Mouse (Mus musculus): ENCODE results near the gene Cnot3.
"Not testable (repeated sequence)": the region's sequence is repeated elsewhere in the genome, so short reads cannot be mapped to it uniquely, and the experiment has no call there.

Cnot3 gene

GRCm38 (mm10) chr7:3644672-3645487 is at the start of gene Cnot3:
TSS of gene Cnot3 (plus strand) at chr7:3645268.
- ChIA-PET CTCF (interaction anchor here in 3 of 4 experiments (0.7 to 3.3 kb wide), 18 partner anchors 11 to 1148 kb away, joined by 3 to 25 read pairs (median 4); partner anchors contain the start of genes Ndufa3 (in 2 of the 3), Leng1 (in 1 of the 3), Mboat7 (in 1 of the 3) and Oscar (in 1 of the 3)), POLR2A (interaction anchor here (0.6 to 30.5 kb wide), 157 partner anchors 7 to 1455 kb away, joined by 3 to 772 read pairs (median 5); partner anchors contain the start of genes Leng1 (in 4 of the 4), Mboat7 (in 4 of the 4), Ndufa3 (in 4 of the 4) and Prpf31 (in 4 of the 4))

- CTCF ChIA-PET, result not testable (repeated sequence)
- POLR2A ChIA-PET, result interaction anchor here in 2 of 4 experiments (0.6 to 1.2 kb wide), 4 partner anchors 10 to 279 kb away, joined by 3 read pairs; no protein-coding TSS in a partner anchor
Observed at GRCm38 (mm10) chr7:3597755-3598154, 47.3 kb upstream of the Cnot3 start.

GRCm38 (mm10) chr7:3601119-3601518 is 43.9 kb upstream of the Cnot3 start:
- ChIA-PET CTCF (no interaction called here), POLR2A (interaction anchor here in 1 of 4 experiments (0.8 to 1.6 kb wide), 2 partner anchors 16 to 44 kb away, joined by 4 to 5 read pairs; partner anchors contain the start of genes Cnot3 and Ndufa3)

GRCm38 (mm10) chr7:3606798-3607197 is 38.3 kb upstream of the Cnot3 start:
- POLR2A ChIA-PET, result interaction anchor here in 3 of 4 experiments (0.9 to 3.1 kb wide), 14 partner anchors 8 to 103 kb away, joined by 3 to 23 read pairs (median 4); partner anchors contain the start of genes Ndufa3 (in 3 of the 3), Cnot3 (in 1 of the 3), Leng1 (in 1 of the 3) and Prpf31 (in 1 of the 3)

GRCm38 (mm10) chr7:3607391-3607790 is 37.7 kb upstream of the Cnot3 start:
- CTCF ChIA-PET, result interaction anchor here in 3 of 4 experiments (0.5 to 3.3 kb wide), 8 partner anchors 9 to 864 kb away, joined by 3 to 17 read pairs (median 4); partner anchors contain the start of genes Ndufa3 (in 2 of the 3), Mboat7 (in 1 of the 3), Oscar (in 1 of the 3) and Tsen34 (in 1 of the 3)
- POLR2A ChIA-PET, result interaction anchor here in 3 of 4 experiments (0.6 to 3.1 kb wide), 13 partner anchors 9 to 401 kb away, joined by 3 to 23 read pairs (median 3); partner anchors contain the start of genes Ndufa3 (in 3 of the 3), Cnot3 (in 1 of the 3) and Leng1 (in 1 of the 3)

More at GRCm38 (mm10) chr7:3606798-3607197, 38.3 kb upstream of the Cnot3 start:
- CTCF ChIA-PET, result interaction anchor here (0.5 to 3.3 kb wide), 10 partner anchors 10 to 917 kb away, joined by 3 to 17 read pairs (median 3); partner anchors contain the start of genes Ndufa3 (in 3 of the 4), Mboat7 (in 1 of the 4), Oscar (in 1 of the 4) and Tnni3 (in 1 of the 4)

- ChIA-PET POLR2A (interaction anchor here in 2 of 4 experiments (0.7 to 3.1 kb wide), 5 partner anchors 8 to 893 kb away, joined by 3 to 23 read pairs (median 3); partner anchors contain the start of genes Cnot3 (in 1 of the 2), Ndufa3 (in 1 of the 2) and Ppp1r12c (in 1 of the 2)), CTCF (interaction anchor here in 2 of 4 experiments (0.6 to 3.3 kb wide), 3 partner anchors 8 to 537 kb away, joined by 3 to 17 read pairs (median 4); partner anchors contain the start of genes Ndufa3 (in 1 of the 2) and Oscar (in 1 of the 2))
Observed at GRCm38 (mm10) chr7:3608668-3609067, 36.4 kb upstream of the Cnot3 start.

- CTCF ChIA-PET, result interaction anchor here in 1 of 4 experiments (0.6 kb wide), 1 partner anchor 28 kb away, joined by 3 read pairs; no protein-coding TSS in a partner anchor
- POLR2A ChIA-PET, result interaction anchor here in 2 of 4 experiments (0.7 to 3.1 kb wide), 5 partner anchors 8 to 893 kb away, joined by 3 to 23 read pairs (median 3); partner anchors contain the start of genes Ndufa3 (in 1 of the 2), Ppp1r12c (in 1 of the 2), Prpf31 (in 1 of the 2) and Tfpt (in 1 of the 2)
Observed at GRCm38 (mm10) chr7:3609082-3609481, 36.0 kb upstream of the Cnot3 start.

- POLR2A ChIA-PET, result interaction anchor here (0.8 to 2.2 kb wide), 7 partner anchors 19 to 95 kb away, joined by 3 to 10 read pairs (median 7); partner anchors contain the start of genes Mboat7 (in 2 of the 4), Cnot3 (in 1 of the 4), Prpf31 (in 1 of the 4) and Tfpt (in 1 of the 4)
- CTCF ChIA-PET, result interaction anchor here in 1 of 4 experiments (1.2 kb wide), 1 partner anchor 170 kb away, joined by 3 read pairs; no protein-coding TSS in a partner anchor
Observed at GRCm38 (mm10) chr7:3610437-3610836, 34.6 kb upstream of the Cnot3 start.

GRCm38 (mm10) chr7:3611006-3611405 is 34.1 kb upstream of the Cnot3 start:
- ChIA-PET POLR2A (interaction anchor here (0.6 to 2.4 kb wide), 23 partner anchors 12 to 94 kb away, joined by 3 to 13 read pairs (median 6); partner anchors contain the start of genes Mboat7 (in 4 of the 4), Prpf31 (in 3 of the 4), Tfpt (in 3 of the 4) and Tsen34 (in 3 of the 4)), CTCF (interaction anchor here in 1 of 4 experiments (1.2 to 1.3 kb wide), 2 partner anchors 34 to 171 kb away, joined by 3 to 4 read pairs; partner anchors contain the start of gene Cnot3)

GRCm38 (mm10) chr7:3614021-3614420 is 31.0 kb upstream of the Cnot3 start:
- ChIA-PET CTCF (no interaction called here), POLR2A (interaction anchor here in 1 of 4 experiments (1.4 kb wide), 1 partner anchor 31 kb away, joined by 5 read pairs; the partner anchor contains the start of gene Cnot3)

GRCm38 (mm10) chr7:3616057-3616388 is 29.0 kb upstream of the Cnot3 start, which contains the start of gene Oscar:
TSS of gene Oscar (minus strand) at chr7:3616157.
- CTCF ChIA-PET, result interaction anchor here in 3 of 4 experiments (1.0 to 2.3 kb wide), 6 partner anchors 9 to 811 kb away, joined by 4 to 17 read pairs (median 7); partner anchors contain the start of genes Cnot3 (in 1 of the 3), Mboat7 (in 1 of the 3), Prpf31 (in 1 of the 3) and Tfpt (in 1 of the 3)
- POLR2A ChIA-PET, result interaction anchor here in 2 of 4 experiments (0.6 to 5.2 kb wide), 17 partner anchors 8 to 508 kb away, joined by 3 to 75 read pairs (median 13); partner anchors contain the start of genes Cnot3 (in 2 of the 2), Mboat7 (in 2 of the 2), Tsen34 (in 2 of the 2) and Leng1 (in 1 of the 2)

- POLR2A ChIA-PET, result interaction anchor here (0.6 to 5.2 kb wide), 70 partner anchors 9 to 1196 kb away, joined by 3 to 75 read pairs (median 4); partner anchors contain the start of genes Cnot3 (in 4 of the 4), Prpf31 (in 4 of the 4), Tfpt (in 4 of the 4) and Mboat7 (in 3 of the 4)
- CTCF ChIA-PET, result interaction anchor here (0.5 to 2.3 kb wide), 37 partner anchors 9 to 907 kb away, joined by 3 to 25 read pairs (median 4); partner anchors contain the start of genes Mboat7 (in 3 of the 4), Cnot3 (in 2 of the 4), Prpf31 (in 2 of the 4) and Tfpt (in 2 of the 4)
Observed at GRCm38 (mm10) chr7:3616389-3617241, 28.5 kb upstream of the Cnot3 start.

GRCm38 (mm10) chr7:3617242-3617995 is 27.6 kb upstream of the Cnot3 start, which contains the start of gene Ndufa3:
TSS of gene Ndufa3 (plus strand) at chr7:3617373.
- CTCF ChIA-PET, result interaction anchor here (0.6 to 2.3 kb wide), 34 partner anchors 9 to 906 kb away, joined by 3 to 25 read pairs (median 4); partner anchors contain the start of genes Mboat7 (in 3 of the 4), Cnot3 (in 2 of the 4), Prpf31 (in 2 of the 4) and Tfpt (in 2 of the 4)
- POLR2A ChIA-PET, result interaction anchor here (0.6 to 5.2 kb wide), 73 partner anchors 9 to 1195 kb away, joined by 3 to 75 read pairs (median 4); partner anchors contain the start of genes Cnot3 (in 4 of the 4), Prpf31 (in 4 of the 4), Tfpt (in 4 of the 4) and Mboat7 (in 3 of the 4)

- POLR2A ChIA-PET, result interaction anchor here (1.1 to 30.5 kb wide), 23 partner anchors 8 to 873 kb away, joined by 3 to 772 read pairs (median 11); partner anchors contain the start of genes Cnot3 (in 3 of the 4), Mboat7 (in 3 of the 4), Ndufa3 (in 3 of the 4) and Tsen34 (in 3 of the 4)
Observed at GRCm38 (mm10) chr7:3629030-3629429, 16.0 kb upstream of the Cnot3 start.

More at GRCm38 (mm10) chr7:3629030-3629429, 16.0 kb upstream of the Cnot3 start:
- CTCF ChIA-PET, result no interaction called here
